Mouse (Mus musculus) megakaryocyte, embryonic 14.5 days (primary cell): ENCODE results near the gene Gm21992. TPM values are rescaled to one million over a fixed set of nuclear protein-coding genes. Genes with fewer than 3 reads are reported as not detected.
A peak's percentile ranks its signal among the peaks of the same experiment; 100 is the strongest.

Experiments
- H3K27me3 ChIP-seq: replicated peaks from 2 replicates; pipeline ENCODE3; 2012; ENCODE audit warnings: inconsistent platforms
- H3K36me3 ChIP-seq: replicated peaks from 2 replicates; pipeline ENCODE3; 2012; ENCODE audit warnings: low read length, inconsistent platforms, mixed read lengths
- H3K4me1 ChIP-seq: 2 replicates; pipeline ENCODE4 v1.6.1; 2012; ENCODE audit warnings: inconsistent platforms
- H3K4me3 ChIP-seq: replicated peaks from 2 replicates; pipeline ENCODE3; 2012; ENCODE audit warnings: moderate library complexity, mild to moderate bottlenecking, inconsistent platforms
- H3K9me3 ChIP-seq: 2 replicates; pipeline ENCODE4 v1.6.1; 2012; ENCODE audit warnings: inconsistent platforms
- FLI1 ChIP-seq: IDR thresholded peaks from 2 replicates; pipeline ENCODE4 v1.6.1; 2012; ENCODE audit warnings: low read length, inconsistent platforms, mixed read lengths
- GATA1 ChIP-seq: IDR thresholded peaks from 3 replicates; pipeline ENCODE4 v1.6.1; 2012; ENCODE audit warnings: mixed read lengths, low read length, inconsistent platforms, borderline replicate concordance
- polyA plus RNA-seq: library from polyadenylated mRNA; stranded (reverse); fragments of >175 nt; gene quantifications from 2 replicates; pipeline ENCODE4 v1.2.3, GENCODE M21; 2012; ENCODE audit warnings: low replicate concordance; ENCODE audit not compliant: insufficient read depth

Gm21992 gene
- polyA plus RNA-seq, 1 experiment = 4.9 TPM

DNA sequence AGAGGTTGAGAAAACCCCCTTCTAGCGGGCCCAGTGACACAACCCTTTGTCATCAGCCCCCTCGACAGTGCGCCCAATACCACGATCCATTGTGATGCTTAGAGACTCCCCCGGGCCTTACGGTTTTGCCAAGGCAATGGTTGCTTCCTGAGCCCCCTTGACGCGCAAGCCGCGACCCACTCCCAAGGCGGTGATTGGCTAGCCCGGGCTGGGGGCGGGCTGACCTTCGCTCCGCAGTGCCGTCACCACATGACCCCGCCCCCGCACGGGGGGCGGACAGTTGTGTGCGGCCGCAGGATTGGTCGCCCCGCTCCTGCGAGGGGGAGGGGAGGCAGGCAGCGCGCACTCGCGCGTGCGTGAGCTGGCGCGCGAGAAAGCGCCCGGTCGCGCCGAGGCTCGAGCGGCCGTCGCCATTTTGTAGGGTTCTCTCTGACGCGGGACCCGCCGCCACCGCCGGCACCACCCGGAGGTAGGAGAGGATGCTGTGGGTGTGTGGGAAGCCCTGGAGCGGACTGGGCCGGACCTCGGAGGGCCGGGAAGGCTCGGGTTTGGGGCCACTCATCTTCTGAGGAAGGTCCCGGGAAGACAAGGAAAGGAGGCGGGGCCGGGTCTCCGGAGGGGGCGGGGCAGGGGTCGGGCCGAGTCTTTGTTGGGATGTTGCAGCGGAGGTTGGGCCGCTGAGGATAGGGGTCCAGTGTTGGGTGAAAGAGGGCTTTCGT lies 55.1 kb downstream of the Gm21992 start, which contains the start of gene Rbm4b:
Gene Rbm4b (plus strand): TSS at position 305 of the 719 bp plus-strand sequence.
- peaks cover 23% of the 10 kb centered on the region for H3K36me3 ChIP-seq
- TF ChIP-seq GATA1 = no peak
- no peak for TF ChIP-seq FLI1
- H3K4me1 ChIP-seq = peaks cover 43% of the 10 kb centered on the region
- H3K4me3 ChIP-seq = peak within 1 kb of the TSS; percentile 94
- peaks cover 13% of the 10 kb centered on the region for H3K27me3 ChIP-seq
- no peaks in the 10 kb centered on the region for H3K9me3 ChIP-seq

DNA sequence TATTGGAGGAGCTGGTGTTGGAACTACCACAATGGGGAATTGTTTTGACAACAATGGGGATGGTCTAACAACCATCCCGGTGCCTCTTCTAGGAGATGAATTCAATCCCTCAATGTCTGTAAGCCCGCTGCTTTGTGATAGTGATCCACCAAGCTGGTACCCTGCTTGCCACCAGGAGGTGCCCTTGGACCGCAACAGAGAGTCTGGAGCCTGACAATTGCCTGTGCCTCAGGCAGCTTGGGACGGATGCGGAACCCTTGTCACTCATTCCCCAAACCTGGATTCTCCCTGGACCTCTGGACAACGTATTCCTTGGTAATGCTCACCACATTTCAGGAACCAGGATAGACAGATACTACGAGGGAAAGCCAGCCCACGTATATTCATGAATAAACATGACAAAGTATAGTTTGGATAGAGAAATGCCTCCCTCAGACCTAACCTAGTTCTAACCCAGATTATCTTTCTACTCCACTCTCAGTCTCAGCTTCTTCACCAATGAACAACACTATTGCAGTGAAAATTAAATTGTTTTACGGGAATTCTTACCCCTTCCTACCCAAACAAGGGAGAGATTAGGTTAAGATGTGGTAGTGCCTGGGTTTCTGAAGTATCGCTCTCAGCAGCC lies 55.7 kb downstream of the Gm21992 start:
- TF ChIP-seq GATA1 = no peak
- TF ChIP-seq FLI1 = no peak

DNA sequence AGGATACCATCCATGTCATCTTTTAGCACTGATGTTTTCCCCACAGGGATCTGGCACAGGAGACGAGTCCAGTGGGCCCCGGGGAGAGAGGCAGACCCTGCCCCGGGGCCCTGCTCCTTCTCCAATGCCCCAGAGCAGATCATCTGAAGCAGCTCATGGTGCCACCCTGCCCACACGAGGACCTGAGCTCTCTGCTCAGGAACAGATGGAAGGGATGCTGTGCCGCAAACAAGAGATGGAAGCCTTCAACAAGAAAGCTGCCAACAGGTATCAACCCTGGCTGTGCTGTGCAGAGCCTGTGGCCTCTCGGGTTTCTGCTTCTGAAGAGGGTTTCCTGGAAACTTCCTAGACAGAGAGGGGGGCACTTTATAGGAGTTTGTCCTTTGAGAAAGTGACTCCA lies 61.4 kb downstream of the Gm21992 start:
- no peak for TF ChIP-seq GATA1
- TF ChIP-seq FLI1 = no peak

More for the DNA sequence above, 55.7 kb downstream of the Gm21992 start:
- peaks cover 16% of the 10 kb centered on the region for H3K36me3 ChIP-seq
- H3K4me3 ChIP-seq = peak overlapping the region; percentile 94
- peaks cover 17% of the 10 kb centered on the region for H3K27me3 ChIP-seq
- peaks cover 40% of the 10 kb centered on the region for H3K4me1 ChIP-seq
- H3K9me3 ChIP-seq = no peaks in the 10 kb centered on the region

DNA sequence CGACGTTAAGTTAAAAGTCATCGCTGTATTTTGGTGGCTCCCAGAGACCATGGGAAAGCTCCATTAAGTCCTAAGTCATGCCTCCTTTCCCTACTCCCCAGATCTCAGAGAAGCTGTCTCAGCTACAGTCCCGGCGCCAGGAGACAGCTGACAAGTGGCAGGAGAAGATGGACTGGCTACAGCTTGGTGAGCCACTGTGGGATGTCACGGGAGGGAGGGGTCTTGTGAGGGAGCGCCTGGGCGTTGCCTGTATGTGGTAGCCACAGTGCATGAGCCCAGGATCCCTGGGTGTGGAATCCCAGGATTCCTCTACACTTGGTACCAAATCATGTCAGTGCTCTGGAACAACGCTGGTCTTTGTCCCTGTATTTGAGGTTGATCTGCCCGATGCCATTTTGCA lies 62.9 kb downstream of the Gm21992 start:
- no peak overlapping the region for H3K4me3 ChIP-seq
- TF ChIP-seq GATA1 = no peak
- no peak for TF ChIP-seq FLI1
- no peaks in the 10 kb centered on the region for H3K36me3 ChIP-seq
- H3K27me3 ChIP-seq = peaks cover 27% of the 10 kb centered on the region
- H3K9me3 ChIP-seq = no peaks in the 10 kb centered on the region
- 0 out of 2 replicates have a peak, but pooled peaks cover 5% of the 10 kb centered on the region for H3K4me1 ChIP-seq

More for the DNA sequence above, 61.4 kb downstream of the Gm21992 start:
- no peaks in the 10 kb centered on the region for H3K36me3 ChIP-seq
- 0 out of 2 replicates have a peak, but pooled peaks cover 7% of the 10 kb centered on the region for H3K4me1 ChIP-seq
- H3K27me3 ChIP-seq = peaks cover 28% of the 10 kb centered on the region
- H3K4me3 ChIP-seq = no peak overlapping the region
- no peaks in the 10 kb centered on the region for H3K9me3 ChIP-seq

- Histone ChIP-seq H3K27me3 (peaks cover 25% of the 10 kb centered on the region), H3K9me3 (no peaks in the 10 kb centered on the region), H3K4me3 (no peak overlapping the region), H3K36me3 (no peaks in the 10 kb centered on the region), H3K4me1 (no peaks in the 10 kb centered on the region)
- TF ChIP-seq GATA1 (no peak), FLI1 (no peak)
Measured at GRCm38 (mm10) chr19:4747631-4748312, 63.6 kb downstream of the Gm21992 start.

GRCm38 (mm10) chr19:4746611-4747010 lies 64.8 kb downstream of the Gm21992 start:
- Histone ChIP-seq H3K27me3 (peaks cover 18% of the 10 kb centered on the region), H3K36me3 (no peaks in the 10 kb centered on the region), H3K4me1 (peaks cover under 1% of the 10 kb centered on the region; the same call in 1 of the 2 replicates), H3K9me3 (no peaks in the 10 kb centered on the region), H3K4me3 (no peak overlapping the region)
- TF ChIP-seq GATA1 (no peak), FLI1 (no peak)

- peaks cover 3% of the 10 kb centered on the region; the same call in 1 of the 2 replicates for H3K4me1 ChIP-seq
- TF ChIP-seq GATA1 (no peak), FLI1 (no peak)
- peaks cover 18% of the 10 kb centered on the region for H3K27me3 ChIP-seq
- H3K9me3 ChIP-seq = no peaks in the 10 kb centered on the region
- H3K4me3 ChIP-seq = no peak overlapping the region
- no peaks in the 10 kb centered on the region for H3K36me3 ChIP-seq
Measured at GRCm38 (mm10) chr19:4745681-4746080, 65.7 kb downstream of the Gm21992 start.

DNA sequence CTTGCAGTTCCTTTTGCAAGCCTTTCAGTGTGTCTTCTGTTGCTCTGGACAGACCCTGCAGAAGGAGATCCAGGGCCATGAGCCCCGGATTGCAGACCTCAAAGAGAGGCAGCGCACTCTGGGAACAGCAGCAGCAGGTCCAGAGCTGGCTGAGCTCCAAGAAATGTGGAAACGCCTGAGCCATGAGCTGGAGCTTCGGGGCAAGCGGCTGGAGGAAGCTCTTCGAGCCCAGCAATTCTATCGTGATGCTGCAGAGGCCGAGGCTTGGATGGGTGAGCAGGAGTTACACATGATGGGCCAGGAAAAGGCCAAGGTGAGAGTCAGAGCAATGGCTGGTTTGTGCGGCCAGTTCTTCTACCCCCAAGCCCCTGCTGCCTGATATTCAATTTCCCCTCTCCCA lies 66.4 kb downstream of the Gm21992 start:
- no peak overlapping the region for H3K4me3 ChIP-seq
- H3K4me1 ChIP-seq = peaks cover 3% of the 10 kb centered on the region; the same call in 1 of the 2 replicates
- H3K9me3 ChIP-seq = no peaks in the 10 kb centered on the region
- no peaks in the 10 kb centered on the region for H3K36me3 ChIP-seq
- peaks cover 19% of the 10 kb centered on the region for H3K27me3 ChIP-seq
- TF ChIP-seq GATA1 (no peak), FLI1 (no peak)

- Histone ChIP-seq H3K4me1 (peaks cover 3% of the 10 kb centered on the region; the same call in 1 of the 2 replicates), H3K4me3 (no peak overlapping the region), H3K36me3 (no peaks in the 10 kb centered on the region), H3K9me3 (no peaks in the 10 kb centered on the region), H3K27me3 (peaks cover 24% of the 10 kb centered on the region)
- TF ChIP-seq FLI1 (no peak), GATA1 (no peak)
Measured at GRCm38 (mm10) chr19:4744026-4744425, 67.4 kb downstream of the Gm21992 start.
